Mouse (Mus musculus) layer of hippocampus, postnatal 14 days (tissue): ENCODE measurements at regions not wholly inside any gene's neighbourhood (a gene's known extent, or its start where the extent isn't known, plus 50 kb on each side); places are given as distances from the start of the nearest gene placed in this dataset.

Experiments used
- DNase-seq, 2 experiments: peaks; one replicate each; pipeline ENCODE4 v3.0.0; 2021 to 2022; ENCODE audit warnings: low spot score in 2 of 2, mixed read lengths in 1 of 2

- no peak for DNase-seq
These were observed 130.9 kb downstream of the Bod1 start for GRCm38 (mm10) chr11:31540816-31541215.

GRCm38 (mm10) chr11:31531416-31531815 lies 140.3 kb downstream of the Bod1 start:
- no peak for DNase-seq

GRCm38 (mm10) chr11:31530851-31531250 lies 140.8 kb downstream of the Bod1 start:
- DNase-seq = no peak

- DNase-seq = no peak
These were observed 142.0 kb downstream of the Bod1 start for GRCm38 (mm10) chr11:31529686-31530085.

GRCm38 (mm10) chr11:31524708-31525107 lies 147.0 kb downstream of the Bod1 start:
- DNase-seq = no peak

GRCm38 (mm10) chr11:31524065-31524618 lies 147.5 kb downstream of the Bod1 start:
- DNase-seq = no peak

- DNase-seq = no peak
These were observed 149.6 kb downstream of the Bod1 start for GRCm38 (mm10) chr11:31522127-31522526.

GRCm38 (mm10) chr11:31520909-31521308 lies 150.8 kb downstream of the Bod1 start:
- no peak for DNase-seq

GRCm38 (mm10) chr11:31503239-31503916 lies 133.5 kb upstream of the Stc2 start:
- DNase-seq = no peak

GRCm38 (mm10) chr11:31485429-31485828 lies 115.6 kb upstream of the Stc2 start:
- DNase-seq = no peak

- DNase-seq = no peak
These were observed 111.1 kb upstream of the Stc2 start for GRCm38 (mm10) chr11:31481057-31481340.

GRCm38 (mm10) chr11:31480225-31481056 lies 110.6 kb upstream of the Stc2 start:
- DNase-seq = no peak

GRCm38 (mm10) chr11:31477763-31478162 lies 107.9 kb upstream of the Stc2 start:
- DNase-seq = no peak

GRCm38 (mm10) chr11:31477104-31477503 lies 107.2 kb upstream of the Stc2 start:
- DNase-seq = no peak

- DNase-seq = no peak
These were observed 103.1 kb upstream of the Stc2 start for GRCm38 (mm10) chr11:31473017-31473416.

GRCm38 (mm10) chr11:31470681-31471414 lies 101.0 kb upstream of the Stc2 start:
- no peak for DNase-seq

- no peak for DNase-seq
These were observed 95.0 kb upstream of the Stc2 start for GRCm38 (mm10) chr11:31464844-31465243.

GRCm38 (mm10) chr11:31462440-31462839 lies 92.6 kb upstream of the Stc2 start:
- DNase-seq = no peak

GRCm38 (mm10) chr11:31461824-31462223 lies 92.0 kb upstream of the Stc2 start:
- DNase-seq = no peak

- DNase-seq = no peak
These were observed 91.5 kb upstream of the Stc2 start for GRCm38 (mm10) chr11:31461348-31461747.

GRCm38 (mm10) chr11:31427374-31427773 lies 57.5 kb upstream of the Stc2 start:
- DNase-seq = no peak
